Mouse (Mus musculus): ENCODE data around the gene B3gnt4. TPM values are rescaled to one million over a fixed set of nuclear protein-coding genes. Genes with fewer than 3 reads are reported as not detected.

B3gnt4 gene
- not detected for polyA plus RNA-seq (2014; fragmentation: Illumina TruSeq; extraction: RNeasy Lipid Tissue Mini Kit (QIAGEN cat#74804); ENCODE audit: low read depth, low replicate concordance)

DNA sequence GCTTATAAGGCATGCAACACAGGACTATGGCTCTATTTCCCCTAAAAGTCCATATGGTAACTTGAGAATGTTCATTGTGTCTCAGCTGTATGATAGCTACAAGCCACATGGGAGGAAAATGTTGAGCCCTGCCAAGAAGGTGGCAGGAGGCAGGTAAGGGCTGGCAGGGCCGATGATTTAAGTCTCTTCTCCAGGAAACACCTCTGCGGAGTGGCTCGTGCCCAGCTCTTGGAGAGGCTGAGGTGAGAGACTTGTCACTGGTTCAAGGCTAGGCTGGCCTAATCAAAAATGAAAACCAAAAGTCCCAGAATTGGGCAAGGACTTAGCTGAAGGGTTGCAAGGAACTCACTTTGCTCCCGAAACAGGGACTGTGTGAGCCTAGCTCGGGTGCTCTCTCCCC is at the start of gene B3gnt4:
Gene B3gnt4 (plus strand): TSS at position 301 of the 400 bp plus-strand sequence.

DNA sequence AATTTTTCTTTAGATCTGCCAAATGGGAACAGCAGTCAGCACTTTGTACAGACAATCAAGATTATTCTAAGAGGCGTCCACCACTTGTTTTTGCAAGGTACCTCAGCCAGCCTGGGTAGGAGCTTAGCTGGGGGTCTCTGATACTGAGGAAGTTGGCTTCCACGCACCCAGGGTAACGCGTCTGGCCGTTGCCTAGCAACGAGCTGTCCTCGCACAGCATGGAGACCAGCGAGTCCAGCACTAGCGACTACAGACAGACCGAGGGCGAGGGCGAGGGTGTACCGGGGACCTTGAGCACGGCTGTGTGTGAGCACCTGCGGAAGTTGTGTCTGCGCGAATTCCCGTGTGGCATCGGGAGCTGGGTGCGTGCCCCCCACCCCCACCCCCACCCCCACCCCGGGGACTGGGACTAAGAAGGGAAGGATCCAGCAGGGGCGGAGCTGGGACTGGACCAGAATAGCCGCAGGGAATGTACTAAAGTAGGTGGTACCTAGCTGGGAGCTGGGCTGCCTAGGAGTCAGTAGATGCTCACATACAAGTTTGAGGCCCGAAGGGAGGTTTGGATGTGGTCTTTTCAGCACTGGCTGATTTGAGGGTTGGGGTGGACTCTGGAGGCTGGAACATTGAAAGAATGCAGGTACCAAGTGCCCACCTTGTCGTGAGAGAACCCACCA is 21.0 kb upstream of the B3gnt4 start, which contains the start of the genes Lrrc43 and Il31:
Gene Lrrc43 (plus strand): TSS at position 194 of the 674 bp plus-strand sequence.
Gene Il31 (minus strand): TSS at position 378 of the 674 bp plus-strand sequence.

DNA sequence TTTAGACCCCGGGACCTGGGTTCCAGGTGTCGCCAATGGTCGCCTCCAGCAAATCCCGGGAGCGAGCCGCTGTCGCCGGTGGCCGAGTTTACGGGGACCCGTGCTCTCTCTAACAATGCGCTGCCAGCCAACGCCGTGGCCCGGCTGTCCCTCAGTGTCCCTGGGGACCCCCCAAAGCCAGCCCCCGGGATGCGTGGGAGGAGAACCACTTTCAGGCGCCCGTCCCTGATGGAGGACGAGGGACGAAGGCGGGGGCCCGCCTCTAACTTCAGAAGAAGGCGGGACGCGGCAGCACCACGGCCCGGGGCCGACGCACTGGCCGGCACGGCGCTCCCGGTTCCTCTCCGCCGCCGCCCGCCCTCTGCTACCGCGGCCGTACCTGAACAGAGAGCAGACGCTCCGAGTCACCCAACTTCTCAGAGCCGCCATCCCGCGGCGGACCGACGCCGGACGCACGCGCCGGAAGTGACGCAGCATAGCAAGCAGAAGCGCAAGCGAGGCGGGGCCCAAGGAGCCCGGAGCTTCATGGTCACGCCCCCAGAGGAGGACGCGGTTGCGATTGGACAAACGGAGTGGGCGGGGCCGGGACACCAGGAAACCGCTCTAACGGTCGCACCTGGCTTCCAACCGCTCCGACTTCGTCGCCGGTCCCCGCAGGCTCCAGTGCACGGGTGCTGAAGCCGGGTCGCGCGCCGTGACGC is 13.6 kb downstream of the B3gnt4 start, which contains the start of gene Diablo:
Gene Diablo (minus strand): TSS at position 485 of the 701 bp plus-strand sequence.

DNA sequence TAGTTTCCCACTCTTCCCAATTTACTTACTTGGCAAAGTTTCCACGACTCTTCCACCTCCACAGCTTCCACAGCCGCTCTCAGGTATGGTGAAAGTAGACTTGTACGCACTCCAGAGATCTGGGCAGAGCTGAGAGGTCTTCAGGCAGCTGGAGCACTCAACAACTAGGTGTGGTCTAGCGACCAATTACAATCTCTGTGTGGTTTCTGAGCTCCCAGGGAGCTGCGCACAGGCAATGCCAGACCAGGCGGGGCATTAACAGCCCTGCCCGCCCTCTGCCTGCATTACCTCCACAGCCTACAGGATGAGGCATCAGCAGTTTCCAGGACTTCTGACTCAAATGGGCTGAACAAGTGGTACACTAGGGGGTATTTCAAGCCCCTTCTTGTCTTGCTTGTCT is 15.0 kb downstream of the B3gnt4 start, which contains the start of gene Gm49027:
Gene Gm49027 (minus strand): TSS at position 208 of the 400 bp plus-strand sequence.

Other genes starting within 250 kb of the B3gnt4 start
- 4.0 TPM for gene Bcl7a, start 166.6 kb upstream of the B3gnt4 start, polyA plus RNA-seq (2014; fragmentation: Illumina TruSeq; extraction: RNeasy Lipid Tissue Mini Kit (QIAGEN cat#74804); ENCODE audit: low read depth, low replicate concordance)
- gene Mlxip, start 115.7 kb upstream of the B3gnt4 start, polyA plus RNA-seq (2014; fragmentation: Illumina TruSeq; extraction: RNeasy Lipid Tissue Mini Kit (QIAGEN cat#74804); ENCODE audit: low read depth, low replicate concordance) = 7.8 TPM
- gene Lrrc43, start 21.2 kb upstream of the B3gnt4 start, polyA plus RNA-seq (2014; fragmentation: Illumina TruSeq; extraction: RNeasy Lipid Tissue Mini Kit (QIAGEN cat#74804); ENCODE audit: low read depth, low replicate concordance) = not detected
- gene Il31, start 21.0 kb upstream of the B3gnt4 start, polyA plus RNA-seq (2014; fragmentation: Illumina TruSeq; extraction: RNeasy Lipid Tissue Mini Kit (QIAGEN cat#74804); ENCODE audit: low read depth, low replicate concordance) = not detected
- gene Diablo, start 13.7 kb downstream of the B3gnt4 start, polyA plus RNA-seq (2014; fragmentation: Illumina TruSeq; extraction: RNeasy Lipid Tissue Mini Kit (QIAGEN cat#74804); ENCODE audit: low read depth, low replicate concordance) = 178 TPM
- gene Gm49027, start 15.0 kb downstream of the B3gnt4 start, polyA plus RNA-seq (2014; fragmentation: Illumina TruSeq; extraction: RNeasy Lipid Tissue Mini Kit (QIAGEN cat#74804); ENCODE audit: low read depth, low replicate concordance) = not detected
- gene Vps33a, start 62.6 kb downstream of the B3gnt4 start, polyA plus RNA-seq (2014; fragmentation: Illumina TruSeq; extraction: RNeasy Lipid Tissue Mini Kit (QIAGEN cat#74804); ENCODE audit: low read depth, low replicate concordance) = 26.0 TPM
- gene Clip1, start 174.2 kb downstream of the B3gnt4 start, polyA plus RNA-seq (2014; fragmentation: Illumina TruSeq; extraction: RNeasy Lipid Tissue Mini Kit (QIAGEN cat#74804); ENCODE audit: low read depth, low replicate concordance) = 86.7 TPM
- 91.6 TPM for gene Zcchc8, start 210.6 kb downstream of the B3gnt4 start, polyA plus RNA-seq (2014; fragmentation: Illumina TruSeq; extraction: RNeasy Lipid Tissue Mini Kit (QIAGEN cat#74804); ENCODE audit: low read depth, low replicate concordance)
- 297 TPM for gene Rsrc2, start 239.0 kb downstream of the B3gnt4 start, polyA plus RNA-seq (2014; fragmentation: Illumina TruSeq; extraction: RNeasy Lipid Tissue Mini Kit (QIAGEN cat#74804); ENCODE audit: low read depth, low replicate concordance)
- gene Kntc1, start 239.3 kb downstream of the B3gnt4 start, polyA plus RNA-seq (2014; fragmentation: Illumina TruSeq; extraction: RNeasy Lipid Tissue Mini Kit (QIAGEN cat#74804); ENCODE audit: low read depth, low replicate concordance) = 2.4 TPM